Mouse (Mus musculus) hindbrain, embryonic 16.5 days (tissue): Measurements from ENCODE around the gene Plekha5. TPM values are rescaled to one million over a fixed set of nuclear protein-coding genes. Genes with fewer than 3 reads are reported as not detected.

Experiments
- polyA plus RNA-seq: library from polyadenylated mRNA; unstranded; fragments of >200 nt; fragmentation: Nextera tagmentation; extraction: Ambion mirVana; gene quantifications from 2 replicates; pipeline ENCODE4 v1.2.1, GENCODE M21; 2015

Gene Plekha5
- polyA plus RNA-seq, 1 experiment from 2014 or later, result 31.2 TPM

Other genes starting within 250 kb of the Plekha5 start
- 6.2 and 7.7 TPM in 2 replicates for gene Aebp2, start 198.6 kb downstream of the Plekha5 start, polyA plus RNA-seq